Mouse (Mus musculus): ENCODE data around the gene Mettl23. TPM values are rescaled to one million over a fixed set of nuclear protein-coding genes. Genes with fewer than 3 reads are reported as not detected.

The Mettl23 gene
- total RNA-seq (2021), result 10 to 100 TPM; 37.3 to 37.8 TPM
- long read RNA-seq, experiment 1, transcript Mettl23-201 (5 exons, 1,276 nt), result major isoform, 34 of 54 reads
- long read RNA-seq, experiment 1, partial matches to known transcripts, result 3 of 54 reads
- long read RNA-seq, experiment 1, other reads (novel, unspliced or antisense), result 17 of 54 reads
- long read RNA-seq, experiment 2, transcript Mettl23-201 (5 exons, 1,276 nt), result major isoform, 22 of 33 reads
- long read RNA-seq, experiment 2, partial matches to known transcripts, result 1 of 33 reads
- long read RNA-seq, experiment 2, other reads (novel, unspliced or antisense), result 9 of 33 reads

- peak; percentile 97 for DNase-seq
- intact Hi-C loops (cut with DNase I), result loop anchor here (2.0 kb wide), 1 partner anchor 15 kb away; the partner anchor contains the start of gene Mxra7
Observed at GRCm38 (mm10) chr11:116843261-116844233, at the start of gene Mettl23, which contains the start of gene Jmjd6. Mettl23 (plus strand) TSS chr11:116843278. Jmjd6 (minus strand) TSS chr11:116843449.

- intact Hi-C loops (cut with DNase I), result no loop called here
- DNase-seq, result peak; percentile 5 to 24
Observed at GRCm38 (mm10) chr11:116799364-116799763, 43.7 kb upstream of the Mettl23 start.

GRCm38 (mm10) chr11:116801106-116801505 is 42.0 kb upstream of the Mettl23 start:
- DNase-seq, result peak in 1 of 2 experiments; percentile 32

GRCm38 (mm10) chr11:116802709-116803108 is 40.4 kb upstream of the Mettl23 start:
- no peak for DNase-seq
- intact Hi-C loops (cut with DNase I), result loop anchor here (5.0 to 10.0 kb wide), 3 partner anchors 105 to 248 kb away; no protein-coding TSS in a partner anchor

More at GRCm38 (mm10) chr11:116801106-116801505, 42.0 kb upstream of the Mettl23 start:
- intact Hi-C loops (cut with DNase I), result loop anchor here (5.0 to 10.0 kb wide), 3 partner anchors 104 to 246 kb away; no protein-coding TSS in a partner anchor

- intact Hi-C loops (cut with DNase I), result loop anchor here (10.0 kb wide), 2 partner anchors 132 to 252 kb away; no protein-coding TSS in a partner anchor
- DNase-seq, result peak in 1 of 2 experiments; percentile 42
Observed at GRCm38 (mm10) chr11:116806136-116807071, 36.7 kb upstream of the Mettl23 start.

- DNase-seq, result peak in 1 of 2 experiments; percentile 14
- intact Hi-C loops (cut with DNase I), result loop anchor here (10.0 kb wide), 2 partner anchors 132 to 252 kb away; no protein-coding TSS in a partner anchor
Observed at GRCm38 (mm10) chr11:116807116-116807515, 36.0 kb upstream of the Mettl23 start.

- no peak for DNase-seq
- intact Hi-C loops (cut with DNase I), result loop anchor here (10.0 kb wide), 2 partner anchors 133 to 253 kb away; no protein-coding TSS in a partner anchor
Observed at GRCm38 (mm10) chr11:116807526-116807925, 35.6 kb upstream of the Mettl23 start.

GRCm38 (mm10) chr11:116807938-116808606 is 35.0 kb upstream of the Mettl23 start:
- intact Hi-C loops (cut with DNase I), result loop anchor here (1.0 to 10.0 kb wide), 3 partner anchors 133 to 253 kb away; no protein-coding TSS in a partner anchor

GRCm38 (mm10) chr11:116808811-116809395 is 34.2 kb upstream of the Mettl23 start:
- intact Hi-C loops (cut with DNase I), result loop anchor here (1.0 to 10.0 kb wide), 3 partner anchors 134 to 254 kb away; no protein-coding TSS in a partner anchor
- no peak for DNase-seq

More at GRCm38 (mm10) chr11:116807938-116808606, 35.0 kb upstream of the Mettl23 start:
- peak; percentile 85 to 92 for DNase-seq

GRCm38 (mm10) chr11:116809520-116809919 is 33.6 kb upstream of the Mettl23 start:
- DNase-seq, result no peak
- intact Hi-C loops (cut with DNase I), result loop anchor here (10.0 kb wide), 2 partner anchors 135 to 255 kb away; no protein-coding TSS in a partner anchor

- no peak for DNase-seq
- intact Hi-C loops (cut with DNase I), result no loop called here
Observed at GRCm38 (mm10) chr11:116810528-116810927, 32.5 kb upstream of the Mettl23 start.

GRCm38 (mm10) chr11:116810983-116811901 is 31.8 kb upstream of the Mettl23 start:
- intact Hi-C loops (cut with DNase I), result no loop called here
- DNase-seq, result peak; percentile 56 to 68

- intact Hi-C loops (cut with DNase I), result no loop called here
Observed at GRCm38 (mm10) chr11:116812793-116813529, 30.1 kb upstream of the Mettl23 start.

GRCm38 (mm10) chr11:116813610-116814009 is 29.5 kb upstream of the Mettl23 start:
- intact Hi-C loops (cut with DNase I), result no loop called here
- no peak for DNase-seq

More at GRCm38 (mm10) chr11:116812793-116813529, 30.1 kb upstream of the Mettl23 start:
- peak; percentile 61 to 63 for DNase-seq

GRCm38 (mm10) chr11:116814076-116814883 is 28.8 kb upstream of the Mettl23 start:
- DNase-seq, result peak; percentile 78 to 80
- intact Hi-C loops (cut with DNase I), result no loop called here
